Mouse (Mus musculus) embryonic facial prominence, embryonic 11.5 days (tissue): ENCODE data around the gene Epha8. TPM values are rescaled to one million over a fixed set of nuclear protein-coding genes. Genes with fewer than 3 reads are reported as not detected.

Source experiments
- ATAC-seq: fragments of 200-750 bp; cut with Nextera tagmentation; replicated peaks from 2 replicates; pipeline ENCODE4 v1.8.0; 2017; ENCODE audit warnings: low read depth; ENCODE audit not compliant: insufficient number of reproducible peaks, low FRiP score, low TSS enrichment
- DNase-seq: peaks from one replicate; pipeline ENCODE4 v3.0.0-alpha.2; 2015; ENCODE audit warnings: low spot score
- H3K27ac ChIP-seq: fragments of 300-500 bp; sonication (generic); replicated peaks from 2 replicates; pipeline ENCODE4 v1.5.1; 2014; ENCODE audit warnings: mild to moderate bottlenecking, low read depth, low read length, control low read depth
- H3K27me3 ChIP-seq: fragments of 300-500 bp; sonication (generic); 2 replicates; pipeline ENCODE4 v1.6.1; 2014; ENCODE audit warnings: mild to moderate bottlenecking, low read length, moderate library complexity, mixed read lengths; ENCODE audit not compliant: control insufficient read depth, insufficient read depth
- H3K36me3 ChIP-seq: fragments of 300-500 bp; sonication (generic); replicated peaks from 2 replicates; pipeline ENCODE4 v1.6.1; 2014; ENCODE audit warnings: low read depth, mild to moderate bottlenecking, low read length, moderate library complexity, mixed read lengths; ENCODE audit not compliant: control insufficient read depth, insufficient read depth
- H3K4me1 ChIP-seq: fragments of 300-500 bp; sonication (generic); 2 replicates; pipeline ENCODE4 v1.6.1; 2014; ENCODE audit warnings: low read length, mixed read lengths; ENCODE audit not compliant: control insufficient read depth, insufficient read depth
- H3K4me2 ChIP-seq: fragments of 300-500 bp; sonication (generic); 2 replicates; pipeline ENCODE4 v1.6.1; 2014; ENCODE audit warnings: low read depth, mild to moderate bottlenecking, control low read depth, low read length, moderate library complexity
- H3K4me3 ChIP-seq: fragments of 300-500 bp; sonication (generic); 2 replicates; pipeline ENCODE4 v1.5.1; 2014; ENCODE audit warnings: low read depth, low read length, control low read depth
- H3K9ac ChIP-seq: fragments of 300-500 bp; sonication (generic); replicated peaks from 2 replicates; pipeline ENCODE4 v1.6.1; 2014; ENCODE audit warnings: mild to moderate bottlenecking, control low read depth, low read length
- H3K9me3 ChIP-seq: fragments of 300-500 bp; sonication (generic); replicated peaks from 2 replicates; pipeline ENCODE4 v1.6.1; 2016; ENCODE audit warnings: mild to moderate bottlenecking, low read length, inconsistent platforms, mixed read lengths; ENCODE audit not compliant: control insufficient read depth
- WGBS: fragments of 180-500 bp; shearing (Covaris S2); extraction: QIAGEN DNeasy Blood & Tissue Kit; methylation state at CpG from one replicate; pipeline ENCODE4 v1.1.7; 2014; 5-methylcytosine and 5-hydroxymethylcytosine counted together
- polyA plus RNA-seq: library from polyadenylated mRNA; unstranded; fragments of >200 nt; fragmentation: Nextera tagmentation; extraction: Ambion mirVana; gene quantifications from 2 replicates; pipeline ENCODE4 v1.2.1, GENCODE M21; 2014

The Epha8 gene
- polyA plus RNA-seq, 1 experiment from 2014 or later, result 0.65 TPM

DNA sequence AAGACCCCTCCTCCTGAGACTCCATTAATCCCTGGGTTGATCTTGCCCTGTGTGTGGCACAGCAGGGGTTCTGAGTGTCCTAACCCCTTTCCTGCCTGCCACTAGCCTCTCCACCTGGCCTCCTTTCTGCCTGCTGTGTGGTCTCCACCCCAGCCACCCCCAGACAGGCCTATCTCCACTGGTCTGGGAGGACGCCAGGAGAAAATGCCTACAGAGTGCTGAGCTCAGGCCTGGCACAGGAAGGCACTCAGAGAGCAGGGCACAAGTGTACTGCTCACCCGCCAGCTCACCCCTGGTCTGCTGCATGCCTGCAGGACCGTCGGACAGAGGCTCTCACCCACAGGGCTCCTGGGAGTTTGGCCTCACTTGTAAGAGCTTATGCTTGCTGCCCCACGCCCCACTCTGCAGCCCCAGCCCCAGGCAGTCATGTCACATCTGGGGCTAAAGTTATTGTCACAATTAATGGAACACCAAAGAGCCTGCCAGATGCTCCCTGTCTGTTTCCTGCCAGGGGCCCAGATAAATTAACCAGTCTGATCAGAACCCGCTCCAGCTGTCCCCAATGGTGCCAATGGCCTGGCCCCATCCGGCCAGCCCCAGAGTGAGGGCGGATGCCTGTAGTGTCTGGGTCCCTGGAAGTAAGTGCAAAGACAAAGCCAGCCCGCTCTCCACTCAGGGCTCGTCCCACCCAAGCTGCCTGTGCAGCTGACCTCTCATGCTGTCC, 7.2 kb downstream of the Epha8 start:
- no peak for DNase-seq
- no peaks in the 10 kb centered on the region for H3K36me3 ChIP-seq
- H3K4me1 ChIP-seq, result no peaks in the 10 kb centered on the region
- H3K27me3 ChIP-seq, result peaks cover 3% of the 10 kb centered on the region; the same call in 1 of the 2 replicates
- WGBS, result 37% methylated on average over 10 of the region's 10 CpGs
- no peak overlapping the region for H3K9ac ChIP-seq
- no peaks in the 10 kb centered on the region for H3K9me3 ChIP-seq
- no peak overlapping the region for H3K27ac ChIP-seq
- no peak overlapping the region for H3K4me2 ChIP-seq
- H3K4me3 ChIP-seq, result no peak overlapping the region
- no peak for ATAC-seq

DNA sequence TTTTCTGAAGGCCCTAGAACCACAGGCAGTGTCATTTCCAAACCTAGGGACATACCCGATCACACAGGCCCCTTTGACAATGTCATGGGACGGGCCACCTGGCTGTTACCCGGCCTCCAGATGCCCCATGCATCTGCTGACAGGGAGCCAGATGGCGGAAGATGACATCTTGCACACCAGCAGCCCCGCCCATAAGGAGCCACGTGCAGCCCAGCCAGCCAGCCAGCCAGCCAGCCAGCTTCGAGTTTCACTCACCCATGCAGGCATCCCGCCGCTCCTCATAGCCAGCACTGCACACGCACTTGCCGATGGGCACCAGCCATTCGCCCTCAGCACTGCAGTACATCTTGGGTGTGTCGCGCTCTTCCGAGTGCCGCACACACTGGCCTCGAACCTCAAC, 11.2 kb downstream of the Epha8 start:
- Histone ChIP-seq H3K4me1 (peaks cover 4% of the 10 kb centered on the region; the same call in 1 of the 2 replicates), H3K27me3 (no peaks in the 10 kb centered on the region; the same call in 1 of the 2 replicates), H3K36me3 (no peaks in the 10 kb centered on the region), H3K27ac (no peak overlapping the region), H3K4me2 (no peak overlapping the region), H3K4me3 (no peak overlapping the region), H3K9ac (no peak overlapping the region), H3K9me3 (no peaks in the 10 kb centered on the region)
- 57% methylated on average over 17 of the region's 17 CpGs for WGBS
- DNase-seq, result peak; percentile 29
- ATAC-seq, result no peak

- DNase-seq (no peak), ATAC-seq (no peak)
- Histone ChIP-seq H3K27ac (no peak overlapping the region), H3K27me3 (no peaks in the 10 kb centered on the region; the same call in 1 of the 2 replicates), H3K9me3 (no peaks in the 10 kb centered on the region), H3K4me3 (no peak overlapping the region), H3K4me2 (no peak overlapping the region), H3K9ac (no peak overlapping the region), H3K36me3 (no peaks in the 10 kb centered on the region), H3K4me1 (peaks cover 4% of the 10 kb centered on the region; the same call in 1 of the 2 replicates)
- WGBS, result 75% methylated on average over 11 of the region's 11 CpGs
Observed at GRCm38 (mm10) chr4:136944558-136945350, 11.9 kb downstream of the Epha8 start.

DNA sequence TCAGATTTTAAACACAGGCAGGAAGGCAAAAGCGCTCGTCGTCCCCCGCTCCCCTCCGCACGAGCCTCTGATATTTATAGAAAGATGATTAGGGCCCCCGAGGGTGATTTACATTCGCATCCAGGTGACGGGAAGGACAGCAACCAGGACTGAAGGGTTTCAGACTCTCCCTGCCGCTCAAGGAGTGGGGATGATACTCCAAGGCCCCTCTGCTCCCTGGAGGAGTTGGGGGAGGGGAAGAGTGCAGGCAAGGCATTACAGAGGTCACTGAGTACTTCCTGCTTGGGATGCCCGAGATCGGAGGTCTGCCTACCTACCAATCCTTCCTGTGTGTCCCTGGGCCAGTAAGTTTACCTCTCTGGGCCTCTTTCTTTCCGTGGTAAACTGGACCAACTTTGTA, 13.4 kb downstream of the Epha8 start:
- WGBS, result 16% methylated on average over 13 of the region's 13 CpGs
- Histone ChIP-seq H3K9me3 (no peaks in the 10 kb centered on the region), H3K9ac (no peak overlapping the region), H3K4me3 (no peak overlapping the region), H3K4me1 (peaks cover 4% of the 10 kb centered on the region; the same call in 1 of the 2 replicates), H3K36me3 (no peaks in the 10 kb centered on the region), H3K27me3 (no peaks in the 10 kb centered on the region), H3K27ac (no peak overlapping the region), H3K4me2 (no peak overlapping the region; the same call in 1 of the 2 replicates)
- ATAC-seq, result no peak
- DNase-seq, result no peak

GRCm38 (mm10) chr4:136942761-136943160, 13.9 kb downstream of the Epha8 start:
- no peak for ATAC-seq

GRCm38 (mm10) chr4:136937935-136938334, 18.7 kb downstream of the Epha8 start:
- H3K36me3 ChIP-seq, result no peaks in the 10 kb centered on the region
- H3K4me1 ChIP-seq, result peaks cover 1% of the 10 kb centered on the region; the same call in 1 of the 2 replicates
- H3K4me2 ChIP-seq, result no peak overlapping the region
- H3K9me3 ChIP-seq, result no peaks in the 10 kb centered on the region
- no peak for DNase-seq
- ATAC-seq, result no peak
- H3K27me3 ChIP-seq, result no peaks in the 10 kb centered on the region
- WGBS, result 84% methylated on average over 5 of the region's 5 CpGs
- no peak overlapping the region for H3K27ac ChIP-seq
- no peak overlapping the region for H3K4me3 ChIP-seq
- H3K9ac ChIP-seq, result no peak overlapping the region

More at GRCm38 (mm10) chr4:136942761-136943160, 13.9 kb downstream of the Epha8 start:
- Histone ChIP-seq H3K27ac (no peak overlapping the region), H3K36me3 (no peaks in the 10 kb centered on the region), H3K4me1 (peaks cover 4% of the 10 kb centered on the region; the same call in 1 of the 2 replicates), H3K4me2 (peak overlapping the region; percentile 7; the same call in 1 of the 2 replicates), H3K9me3 (no peaks in the 10 kb centered on the region), H3K4me3 (no peak overlapping the region), H3K9ac (no peak overlapping the region), H3K27me3 (no peaks in the 10 kb centered on the region)
- WGBS, result 17% methylated on average over 18 of the region's 18 CpGs
- DNase-seq, result no peak

DNA sequence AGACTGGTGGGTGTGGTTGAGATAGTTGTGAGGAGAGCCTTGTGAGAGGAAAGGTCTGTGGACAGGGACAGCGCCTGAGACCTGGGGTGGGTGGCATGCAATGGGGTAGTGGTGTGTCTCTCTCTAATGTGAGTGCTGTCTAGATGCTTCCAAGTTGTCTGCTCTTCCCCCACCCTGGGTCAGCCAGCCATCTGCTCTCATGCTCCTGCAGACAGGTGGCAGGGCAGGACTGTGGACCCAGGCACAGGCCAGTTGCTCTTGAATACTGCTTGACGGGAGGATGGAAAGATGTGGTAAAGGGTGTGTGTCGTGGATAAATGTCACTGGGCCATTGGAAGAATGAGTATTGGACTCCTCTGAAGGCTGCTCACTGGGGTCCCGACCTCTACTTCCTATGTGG, 19.3 kb downstream of the Epha8 start:
- H3K9me3 ChIP-seq, result no peaks in the 10 kb centered on the region
- H3K4me2 ChIP-seq, result no peak overlapping the region
- no peak overlapping the region for H3K9ac ChIP-seq
- no peak for DNase-seq
- no peaks in the 10 kb centered on the region for H3K27me3 ChIP-seq
- no peaks in the 10 kb centered on the region for H3K36me3 ChIP-seq
- no peak overlapping the region for H3K4me3 ChIP-seq
- H3K4me1 ChIP-seq, result no peaks in the 10 kb centered on the region
- ATAC-seq, result no peak
- 75% methylated on average over 4 of the region's 4 CpGs for WGBS
- H3K27ac ChIP-seq, result no peak overlapping the region
